Mouse (Mus musculus): ENCODE data around the gene Map1lc3a. TPM values are rescaled to one million over a fixed set of nuclear protein-coding genes. Genes with fewer than 3 reads are reported as not detected.

Map1lc3a gene
- polyA plus RNA-seq, 1 experiment from 2014 or later, result 338 TPM

- H3K36me3 ChIP-seq (ENCODE audit: control insufficient read depth, insufficient read depth, low read length), result peaks cover 33% of the 10 kb centered on the region
- no peak overlapping the region for H3K27ac ChIP-seq (ENCODE audit: low read depth, low read length)
Measured at GRCm38 (mm10) chr2:155279163-155279562, 3.1 kb downstream of the Map1lc3a start.

GRCm38 (mm10) chr2:155280116-155280515 lies 4.0 kb downstream of the Map1lc3a start:
- H3K4me2 ChIP-seq (ENCODE audit: low read length), result no peak overlapping the region
- peaks cover 9% of the 10 kb centered on the region for H3K4me1 ChIP-seq (ENCODE audit: control insufficient read depth, insufficient read depth, low read length)
- peaks cover 38% of the 10 kb centered on the region for H3K36me3 ChIP-seq (ENCODE audit: control insufficient read depth, insufficient read depth, low read length)
- ATAC-seq, result no peak
- no peaks in the 10 kb centered on the region for H3K9me3 ChIP-seq (replicated peaks; ENCODE audit: control insufficient read depth, low read length)
- WGBS, result 88% methylated on average over 2 of the region's 2 CpGs
- no peak overlapping the region for H3K9ac ChIP-seq (ENCODE audit: low read length)
- no peak overlapping the region for H3K27ac ChIP-seq (ENCODE audit: low read depth, low read length)
- no peaks in the 10 kb centered on the region for H3K27me3 ChIP-seq (replicated peaks; ENCODE audit: control insufficient read depth, insufficient read depth, low read length)
- DNase-seq (ENCODE audit: low spot score), result no peak
- H3K4me3 ChIP-seq (ENCODE audit: low read depth, low read length), result no peak overlapping the region

More at GRCm38 (mm10) chr2:155279163-155279562, 3.1 kb downstream of the Map1lc3a start:
- H3K27me3 ChIP-seq (replicated peaks; ENCODE audit: control insufficient read depth, insufficient read depth, low read length), result no peaks in the 10 kb centered on the region
- peaks cover 9% of the 10 kb centered on the region for H3K4me1 ChIP-seq (ENCODE audit: control insufficient read depth, insufficient read depth, low read length)
- no peaks in the 10 kb centered on the region for H3K9me3 ChIP-seq (replicated peaks; ENCODE audit: control insufficient read depth, low read length)
- no peak overlapping the region for H3K4me2 ChIP-seq (ENCODE audit: low read length)
- no peak overlapping the region for H3K4me3 ChIP-seq (ENCODE audit: low read depth, low read length)
- 91% methylated on average over 4 of the region's 4 CpGs for WGBS
- no peak for DNase-seq (ENCODE audit: low spot score)
- no peak for ATAC-seq
- H3K9ac ChIP-seq (ENCODE audit: low read length), result no peak overlapping the region

GRCm38 (mm10) chr2:155283793-155284192 lies 7.7 kb downstream of the Map1lc3a start:
- Histone ChIP-seq H3K27me3 (replicated peaks; ENCODE audit: control insufficient read depth, insufficient read depth, low read length) (no peaks in the 10 kb centered on the region), H3K4me2 (ENCODE audit: low read length) (no peak overlapping the region), H3K27ac (ENCODE audit: low read depth, low read length) (no peak overlapping the region), H3K4me1 (ENCODE audit: control insufficient read depth, insufficient read depth, low read length) (no peaks in the 10 kb centered on the region), H3K9me3 (replicated peaks; ENCODE audit: control insufficient read depth, low read length) (no peaks in the 10 kb centered on the region), H3K36me3 (ENCODE audit: control insufficient read depth, insufficient read depth, low read length) (peaks cover 31% of the 10 kb centered on the region), H3K9ac (ENCODE audit: low read length) (no peak overlapping the region), H3K4me3 (ENCODE audit: low read depth, low read length) (no peak overlapping the region)
- ATAC-seq, result no peak
- 84% methylated on average over 4 of the region's 4 CpGs for WGBS
- no peak for DNase-seq (ENCODE audit: low spot score)

GRCm38 (mm10) chr2:155284647-155285046 lies 8.6 kb downstream of the Map1lc3a start:
- no peak overlapping the region for H3K4me2 ChIP-seq (ENCODE audit: low read length)
- H3K27ac ChIP-seq (ENCODE audit: low read depth, low read length), result no peak overlapping the region
- ATAC-seq (no peak), DNase-seq (ENCODE audit: low spot score) (no peak)
- H3K4me1 ChIP-seq (ENCODE audit: control insufficient read depth, insufficient read depth, low read length), result no peaks in the 10 kb centered on the region
- H3K27me3 ChIP-seq (replicated peaks; ENCODE audit: control insufficient read depth, insufficient read depth, low read length), result no peaks in the 10 kb centered on the region
- H3K4me3 ChIP-seq (ENCODE audit: low read depth, low read length), result no peak overlapping the region
- no peak overlapping the region for H3K9ac ChIP-seq (ENCODE audit: low read length)
- no peaks in the 10 kb centered on the region for H3K9me3 ChIP-seq (replicated peaks; ENCODE audit: control insufficient read depth, low read length)
- peaks cover 24% of the 10 kb centered on the region for H3K36me3 ChIP-seq (ENCODE audit: control insufficient read depth, insufficient read depth, low read length)
- WGBS, result 91% methylated on average over 7 of the region's 7 CpGs

- Histone ChIP-seq H3K27me3 (replicated peaks; ENCODE audit: control insufficient read depth, insufficient read depth, low read length) (no peaks in the 10 kb centered on the region), H3K9ac (ENCODE audit: low read length) (no peak overlapping the region), H3K27ac (ENCODE audit: low read depth, low read length) (no peak overlapping the region), H3K4me3 (ENCODE audit: low read depth, low read length) (no peak overlapping the region), H3K4me1 (ENCODE audit: control insufficient read depth, insufficient read depth, low read length) (no peaks in the 10 kb centered on the region), H3K36me3 (ENCODE audit: control insufficient read depth, insufficient read depth, low read length) (peaks cover 26% of the 10 kb centered on the region), H3K9me3 (replicated peaks; ENCODE audit: control insufficient read depth, low read length) (no peaks in the 10 kb centered on the region), H3K4me2 (ENCODE audit: low read length) (no peak overlapping the region)
- 70% methylated on average over 6 of the region's 6 CpGs for WGBS
- ATAC-seq (no peak), DNase-seq (ENCODE audit: low spot score) (no peak)
Measured at GRCm38 (mm10) chr2:155285744-155286143, 9.6 kb downstream of the Map1lc3a start.

- Histone ChIP-seq H3K27me3 (replicated peaks; ENCODE audit: control insufficient read depth, insufficient read depth, low read length) (no peaks in the 10 kb centered on the region), H3K9ac (ENCODE audit: low read length) (no peak overlapping the region), H3K4me2 (ENCODE audit: low read length) (no peak overlapping the region), H3K27ac (ENCODE audit: low read depth, low read length) (no peak overlapping the region), H3K36me3 (ENCODE audit: control insufficient read depth, insufficient read depth, low read length) (peaks cover 42% of the 10 kb centered on the region), H3K4me3 (ENCODE audit: low read depth, low read length) (no peak overlapping the region), H3K9me3 (replicated peaks; ENCODE audit: control insufficient read depth, low read length) (no peaks in the 10 kb centered on the region), H3K4me1 (ENCODE audit: control insufficient read depth, insufficient read depth, low read length) (no peaks in the 10 kb centered on the region)
- DNase-seq (ENCODE audit: low spot score) (no peak), ATAC-seq (no peak)
- WGBS, result 81% methylated on average over 4 of the region's 4 CpGs
Measured at GRCm38 (mm10) chr2:155287456-155288250, 11.6 kb downstream of the Map1lc3a start.

GRCm38 (mm10) chr2:155290066-155290465 lies 14.0 kb downstream of the Map1lc3a start:
- Histone ChIP-seq H3K4me3 (ENCODE audit: low read depth, low read length) (no peak overlapping the region), H3K4me2 (ENCODE audit: low read length) (no peak overlapping the region), H3K27me3 (replicated peaks; ENCODE audit: control insufficient read depth, insufficient read depth, low read length) (no peaks in the 10 kb centered on the region), H3K36me3 (ENCODE audit: control insufficient read depth, insufficient read depth, low read length) (peaks cover 54% of the 10 kb centered on the region), H3K27ac (ENCODE audit: low read depth, low read length) (no peak overlapping the region), H3K9me3 (replicated peaks; ENCODE audit: control insufficient read depth, low read length) (no peaks in the 10 kb centered on the region), H3K9ac (ENCODE audit: low read length) (no peak overlapping the region), H3K4me1 (ENCODE audit: control insufficient read depth, insufficient read depth, low read length) (no peaks in the 10 kb centered on the region)
- DNase-seq (ENCODE audit: low spot score) (no peak), ATAC-seq (no peak)
- WGBS, result 94% methylated on average over 8 of the region's 8 CpGs

- H3K36me3 ChIP-seq (ENCODE audit: control insufficient read depth, insufficient read depth, low read length), result peaks cover 87% of the 10 kb centered on the region
- no peaks in the 10 kb centered on the region for H3K27me3 ChIP-seq (replicated peaks; ENCODE audit: control insufficient read depth, insufficient read depth, low read length)
- H3K9ac ChIP-seq (ENCODE audit: low read length), result no peak overlapping the region
- no peak overlapping the region for H3K27ac ChIP-seq (ENCODE audit: low read depth, low read length)
- DNase-seq (ENCODE audit: low spot score) (no peak), ATAC-seq (no peak)
- H3K9me3 ChIP-seq (replicated peaks; ENCODE audit: control insufficient read depth, low read length), result no peaks in the 10 kb centered on the region
- WGBS, result 88% methylated on average over 2 of the region's 2 CpGs
- no peak overlapping the region for H3K4me3 ChIP-seq (ENCODE audit: low read depth, low read length)
- no peaks in the 10 kb centered on the region for H3K4me1 ChIP-seq (ENCODE audit: control insufficient read depth, insufficient read depth, low read length)
- no peak overlapping the region for H3K4me2 ChIP-seq (ENCODE audit: low read length)
Measured at GRCm38 (mm10) chr2:155293382-155293781, 17.3 kb downstream of the Map1lc3a start.

GRCm38 (mm10) chr2:155293946-155294345 lies 17.8 kb downstream of the Map1lc3a start:
- ATAC-seq (no peak), DNase-seq (ENCODE audit: low spot score) (no peak)
- Histone ChIP-seq H3K9ac (ENCODE audit: low read length) (no peak overlapping the region), H3K9me3 (replicated peaks; ENCODE audit: control insufficient read depth, low read length) (no peaks in the 10 kb centered on the region), H3K4me3 (ENCODE audit: low read depth, low read length) (no peak overlapping the region), H3K36me3 (ENCODE audit: control insufficient read depth, insufficient read depth, low read length) (peaks cover 92% of the 10 kb centered on the region), H3K4me2 (ENCODE audit: low read length) (no peak overlapping the region), H3K4me1 (ENCODE audit: control insufficient read depth, insufficient read depth, low read length) (no peaks in the 10 kb centered on the region), H3K27me3 (replicated peaks; ENCODE audit: control insufficient read depth, insufficient read depth, low read length) (no peaks in the 10 kb centered on the region), H3K27ac (ENCODE audit: low read depth, low read length) (no peak overlapping the region)
- WGBS, result 96% methylated on average over 4 of the region's 4 CpGs
